Mouse (Mus musculus) left cerebral cortex, postnatal 25 days (tissue): ENCODE measurements at regions not wholly inside any gene's neighbourhood (a gene's known extent, or its start where the extent isn't known, plus 50 kb on each side); places are given as distances from the start of the nearest gene placed in this dataset.

ENCODE experiments used
- DNase-seq, 2 experiments: peaks; one replicate each; pipeline ENCODE4 v3.0.0; 2022; ENCODE audit warnings: low spot score in 2 of 2, mixed read lengths in 1 of 2
- intact Hi-C: fragments of 180-260 bp; cut with DNase I; formaldehyde crosslinking; loops from one replicate; pipeline ENCODE4 v1.15.1; 2025

GRCm38 (mm10) chr2:8628007-8628406 lies 1118.6 kb upstream of the Celf2 start:
- no peak for DNase-seq
- intact Hi-C loops, result no loop called here

GRCm38 (mm10) chr2:8628485-8629208 lies 1119.3 kb upstream of the Celf2 start:
- intact Hi-C loops, result no loop called here
- peak in 1 of 2 experiments; percentile 71 for DNase-seq

GRCm38 (mm10) chr2:8638082-8638481 lies 1128.7 kb upstream of the Celf2 start:
- intact Hi-C loops, result loop anchor here (10.0 kb wide), 2 partner anchors 253 to 1243 kb away; no protein-coding TSS in a partner anchor

GRCm38 (mm10) chr2:8639282-8639681 lies 1129.9 kb upstream of the Celf2 start:
- intact Hi-C loops, result loop anchor here (10.0 kb wide), 2 partner anchors 254 to 1244 kb away; no protein-coding TSS in a partner anchor
- no peak for DNase-seq

More at GRCm38 (mm10) chr2:8638082-8638481, 1128.7 kb upstream of the Celf2 start:
- DNase-seq, result peak; percentile 57 to 74

- intact Hi-C loops, result no loop called here
- DNase-seq, result peak; percentile 32 to 56
Observed at GRCm38 (mm10) chr2:8645463-8645862, 1136.1 kb upstream of the Celf2 start.

- intact Hi-C loops, result no loop called here
- DNase-seq, result no peak
Observed at GRCm38 (mm10) chr2:8660544-8660943, 1151.2 kb upstream of the Celf2 start.

- intact Hi-C loops, result loop anchor here (2.0 to 10.0 kb wide), 3 partner anchors 1211 to 1421 kb away; partner anchors contain the start of genes 4930412O13Rik and 9230102O04Rik
- DNase-seq, result peak; percentile 78 to 82
Observed at GRCm38 (mm10) chr2:8673751-8674378, 1164.5 kb upstream of the Celf2 start.

GRCm38 (mm10) chr2:8675537-8675936 lies 1166.2 kb upstream of the Celf2 start:
- no peak for DNase-seq
- intact Hi-C loops, result loop anchor here (2.0 to 10.0 kb wide), 4 partner anchors 1209 to 1612 kb away; partner anchors contain the start of genes 4930412O13Rik and 9230102O04Rik

- peak in 1 of 2 experiments; percentile 15 for DNase-seq
- intact Hi-C loops, result loop anchor here (5.0 to 10.0 kb wide), 3 partner anchors 1208 to 1611 kb away; partner anchors contain the start of genes 4930412O13Rik and 9230102O04Rik
Observed at GRCm38 (mm10) chr2:8676546-8676945, 1167.2 kb upstream of the Celf2 start.

- DNase-seq, result no peak
- intact Hi-C loops, result no loop called here
Observed at GRCm38 (mm10) chr2:8690846-8691643, 1181.7 kb upstream of the Celf2 start.

GRCm38 (mm10) chr2:8729306-8729705 lies 1151.7 kb upstream of the 4930412O13Rik start:
- no peak for DNase-seq
- intact Hi-C loops, result no loop called here

GRCm38 (mm10) chr2:8754142-8754541 lies 1126.9 kb upstream of the 4930412O13Rik start:
- peak; percentile 37 to 44 for DNase-seq
- intact Hi-C loops, result loop anchor here (2.0 to 10.0 kb wide), 2 partner anchors 1131 to 1257 kb away; partner anchors contain the start of genes 4930412O13Rik and 9230102O04Rik

GRCm38 (mm10) chr2:8756546-8756945 lies 1124.5 kb upstream of the 4930412O13Rik start:
- DNase-seq, result no peak
- intact Hi-C loops, result loop anchor here (10.0 kb wide), 1 partner anchor 1128 kb away; the partner anchor contains the start of genes 4930412O13Rik and 9230102O04Rik

- DNase-seq, result no peak
- intact Hi-C loops, result no loop called here
Observed at GRCm38 (mm10) chr2:8770636-8771035, 1110.4 kb upstream of the 4930412O13Rik start.

GRCm38 (mm10) chr2:8781152-8781935 lies 1099.7 kb upstream of the 4930412O13Rik start:
- no peak for DNase-seq
- intact Hi-C loops, result no loop called here

GRCm38 (mm10) chr2:8782225-8782624 lies 1098.8 kb upstream of the 4930412O13Rik start:
- intact Hi-C loops, result no loop called here
- no peak for DNase-seq

GRCm38 (mm10) chr2:8802061-8802460 lies 1079.0 kb upstream of the 4930412O13Rik start:
- intact Hi-C loops, result no loop called here
- DNase-seq, result no peak

- intact Hi-C loops, result no loop called here
- DNase-seq, result no peak
Observed at GRCm38 (mm10) chr2:8809609-8810008, 1071.4 kb upstream of the 4930412O13Rik start.

GRCm38 (mm10) chr2:8818127-8818526 lies 1062.9 kb upstream of the 4930412O13Rik start:
- intact Hi-C loops, result no loop called here
- no peak for DNase-seq
